Mouse (Mus musculus): ENCODE data around the gene 5430403G16Rik.
"Not testable (repeated sequence)": the region's sequence is repeated elsewhere in the genome, so short reads cannot be mapped to it uniquely, and the experiment has no call there.

5430403G16Rik gene

GRCm38 (mm10) chr5:109690537-109691201 is at the start of gene 5430403G16Rik:
Gene 5430403G16Rik (minus strand): TSS chr5:109691041.
- DNase-seq: peak; percentile 80

GRCm38 (mm10) chr5:109717341-109717740 is 26.5 kb upstream of the 5430403G16Rik start:
- DNase-seq: not testable (repeated sequence)

DNA sequence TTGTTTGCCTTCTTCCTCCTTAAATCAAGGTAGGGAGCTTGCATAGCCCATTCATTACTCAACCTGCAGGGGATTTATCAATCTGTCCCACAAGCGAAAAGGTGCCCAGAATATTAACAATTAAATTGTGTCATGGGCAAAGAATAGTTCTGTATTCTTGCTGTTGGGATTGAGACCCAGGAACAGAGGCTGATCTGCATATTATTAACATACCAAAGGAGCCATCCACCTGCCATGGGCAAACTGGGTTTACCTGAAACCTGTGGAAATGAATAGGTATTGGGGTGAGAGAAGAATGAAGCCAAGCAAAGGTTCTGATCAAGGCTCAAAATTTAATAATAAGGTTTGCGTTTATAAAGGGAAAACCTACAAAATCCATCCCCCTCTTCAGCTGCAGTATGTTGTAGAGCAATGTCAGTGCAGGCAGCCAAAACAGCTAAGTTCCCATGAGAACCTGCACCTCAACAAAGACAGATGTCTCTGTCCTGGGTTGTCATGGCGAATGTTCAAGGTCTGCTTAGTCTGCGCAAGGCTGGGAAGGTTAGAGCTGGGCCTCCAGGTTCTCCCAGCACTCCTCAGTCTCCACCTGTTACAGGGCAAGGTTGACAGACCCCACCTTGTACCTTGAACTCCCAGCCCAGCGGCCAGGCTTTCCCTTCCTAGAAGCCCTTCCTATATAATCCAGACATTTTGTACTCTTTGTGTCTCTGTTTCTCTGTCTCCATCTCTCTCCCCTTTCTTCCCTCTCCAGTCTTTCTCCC is 544 bp upstream of the 5430403G16Rik start:
- DNase-seq: not testable (repeated sequence)

DNA sequence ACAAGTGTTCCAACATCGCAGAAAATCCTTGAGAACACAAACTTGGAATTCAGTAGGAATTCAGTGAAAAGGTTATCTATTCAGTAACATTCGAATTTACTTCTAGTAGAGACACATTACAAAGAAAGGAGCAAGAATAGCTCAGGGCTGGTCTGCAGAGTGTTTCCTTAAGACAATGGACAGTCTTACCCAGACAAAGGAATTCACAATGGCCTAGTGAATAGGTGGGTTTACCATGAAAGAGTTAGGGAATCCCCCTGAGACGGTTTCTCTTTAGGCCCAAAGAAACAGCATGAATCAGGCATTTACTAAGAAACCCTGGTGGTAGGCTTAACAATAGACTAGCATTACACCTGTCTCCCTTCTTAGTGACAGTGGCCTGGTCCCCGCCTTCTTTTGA is 7.9 kb downstream of the 5430403G16Rik start:
- no peak for DNase-seq

All from cerebellum, adult 11-12 months (tissue).